Mouse (Mus musculus) ovary, postnatal 10 days (tissue): ENCODE measurements around the gene Pde4d.

Experiments
- DNase-seq: peaks from one replicate; pipeline ENCODE4 v3.0.0; 2022; ENCODE audit warnings: low spot score

The Pde4d gene

DNA sequence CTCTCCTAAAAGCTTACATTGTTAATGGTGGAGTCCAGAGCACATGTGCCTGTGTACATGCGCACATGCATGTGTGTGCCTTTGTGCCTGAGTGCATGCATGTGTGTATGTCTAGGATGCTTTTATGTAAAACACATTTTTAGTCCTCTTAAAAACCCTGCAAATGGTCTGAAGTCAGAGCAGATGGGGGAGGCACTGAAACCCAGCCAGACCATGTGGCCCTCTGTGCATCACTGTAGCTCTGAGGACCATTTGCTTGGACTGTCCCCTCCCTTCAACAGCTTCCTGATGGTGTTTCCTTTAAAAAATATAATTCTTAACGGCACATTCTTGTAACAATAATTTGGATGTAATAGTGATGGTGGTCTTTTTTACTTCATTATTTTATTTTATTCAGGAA lies 1177.5 kb downstream of the Pde4d start:
- no peak for DNase-seq

DNA sequence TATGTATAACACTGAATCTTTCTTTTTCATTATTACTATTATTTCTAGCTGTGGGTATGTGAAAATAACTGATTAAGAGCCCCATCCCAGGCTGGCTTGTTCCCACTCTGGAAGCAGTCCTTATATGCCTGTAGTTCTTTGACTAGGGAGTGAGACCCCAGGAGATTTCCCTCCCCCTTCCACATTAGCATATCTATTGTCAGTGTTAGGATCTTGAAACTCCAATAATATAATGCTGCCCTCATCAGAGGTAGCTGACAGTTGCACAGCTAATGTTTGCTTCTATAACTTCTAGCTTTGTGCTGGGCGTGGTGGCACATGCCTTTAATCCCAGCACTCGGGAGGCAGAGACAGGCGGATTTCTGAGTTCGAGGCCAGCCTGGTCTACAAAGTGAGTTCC lies 1178.9 kb downstream of the Pde4d start:
- DNase-seq, result no peak

DNA sequence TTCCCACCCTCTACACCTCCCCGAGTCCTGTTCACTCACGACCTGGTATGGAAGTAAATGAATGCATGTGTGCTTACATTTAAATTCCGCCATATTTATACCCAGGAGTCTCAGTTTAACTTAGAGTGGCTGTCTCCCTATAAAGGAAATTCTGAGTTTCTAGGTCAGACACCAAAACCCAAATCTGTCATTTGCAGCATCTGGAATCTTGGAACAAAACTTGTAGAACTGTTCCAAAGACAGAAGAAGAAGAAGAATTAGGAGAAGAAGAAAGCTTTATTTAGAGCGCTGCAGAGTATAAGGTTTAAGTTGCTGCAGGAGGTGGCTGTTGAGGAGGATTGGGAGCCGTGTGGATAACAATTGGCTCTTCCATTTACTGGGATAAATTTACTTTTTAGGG lies 1179.5 kb downstream of the Pde4d start:
- no peak for DNase-seq

DNA sequence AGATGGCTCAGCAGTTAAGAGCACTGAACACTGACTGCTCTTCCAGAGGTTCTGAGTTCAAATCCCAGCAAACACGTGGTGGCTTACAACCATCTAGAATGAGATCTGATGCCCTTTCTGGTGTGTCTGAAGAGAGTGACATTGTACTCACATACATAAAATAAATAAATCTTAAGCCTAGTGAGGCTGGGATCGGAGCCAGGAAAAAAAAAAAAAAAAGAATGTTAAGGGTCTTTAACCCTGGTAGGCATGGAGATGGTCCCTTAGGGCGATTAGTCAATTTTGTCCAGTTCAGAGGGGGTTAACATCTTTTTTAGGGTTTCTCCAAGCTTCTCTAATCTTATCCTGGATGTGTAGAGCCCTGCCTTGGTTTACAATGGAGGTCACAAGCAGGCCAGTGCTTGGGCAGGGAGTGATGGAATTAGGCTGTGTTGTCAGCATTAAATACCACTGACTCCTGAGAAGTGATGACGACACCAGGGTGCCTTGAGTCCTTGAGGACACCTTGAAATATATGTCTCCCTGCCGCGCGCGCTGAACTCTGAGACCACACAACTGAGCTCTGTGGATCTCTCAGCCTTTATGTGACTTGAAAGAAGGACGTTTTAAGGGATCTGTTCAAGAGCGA lies 1181.8 kb downstream of the Pde4d start:
- no peak for DNase-seq

DNA sequence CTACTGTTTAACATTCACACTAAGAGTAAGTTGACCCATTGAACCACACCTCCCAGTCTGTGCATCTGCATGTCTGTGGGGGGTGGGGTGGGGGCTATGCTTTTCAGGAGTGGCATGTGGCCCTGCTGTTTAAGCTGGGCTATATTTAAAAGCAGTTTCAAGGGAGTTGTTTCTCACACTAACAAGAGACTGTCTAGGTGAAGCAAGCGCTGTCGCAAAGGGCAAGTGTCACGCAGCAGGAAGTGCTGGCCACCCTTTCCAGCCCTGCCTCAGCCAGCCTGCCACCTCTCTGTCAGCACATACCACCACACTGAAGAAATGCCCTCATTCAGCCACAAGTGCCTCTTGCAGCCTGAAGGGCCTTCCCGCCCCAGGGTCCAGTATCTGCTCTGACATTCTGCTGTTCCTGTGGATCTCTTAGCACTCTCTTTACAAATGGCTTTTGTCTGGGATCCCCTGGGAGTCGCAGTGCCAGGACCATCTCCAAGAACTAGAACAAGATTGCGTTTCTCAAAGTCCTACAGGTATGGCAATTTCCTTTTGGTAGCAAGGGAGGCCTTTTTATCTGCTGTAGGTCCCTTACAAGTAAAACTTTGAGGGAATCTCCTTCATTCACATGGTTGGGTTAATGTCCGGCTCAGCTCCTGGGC lies 1182.8 kb downstream of the Pde4d start:
- no peak for DNase-seq

DNA sequence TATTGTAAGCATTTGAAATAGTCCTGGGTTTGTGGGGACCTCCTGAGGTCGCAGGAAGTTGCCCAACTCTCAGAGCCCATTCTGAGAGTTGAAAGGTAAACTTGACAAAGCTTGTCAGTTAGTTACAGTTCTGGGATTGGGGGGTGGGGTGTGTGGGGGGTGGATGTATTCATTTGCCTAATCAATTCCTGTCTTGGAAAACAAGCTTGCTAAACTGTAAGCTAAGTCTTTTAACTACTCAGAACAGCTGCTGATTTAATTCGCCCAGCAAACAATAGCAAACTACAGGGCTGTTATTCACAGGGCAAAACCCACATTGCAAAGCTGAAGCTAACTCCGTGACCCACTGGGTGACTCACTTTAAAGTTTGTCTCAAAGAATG lies 1183.3 kb downstream of the Pde4d start:
- no peak for DNase-seq

DNA sequence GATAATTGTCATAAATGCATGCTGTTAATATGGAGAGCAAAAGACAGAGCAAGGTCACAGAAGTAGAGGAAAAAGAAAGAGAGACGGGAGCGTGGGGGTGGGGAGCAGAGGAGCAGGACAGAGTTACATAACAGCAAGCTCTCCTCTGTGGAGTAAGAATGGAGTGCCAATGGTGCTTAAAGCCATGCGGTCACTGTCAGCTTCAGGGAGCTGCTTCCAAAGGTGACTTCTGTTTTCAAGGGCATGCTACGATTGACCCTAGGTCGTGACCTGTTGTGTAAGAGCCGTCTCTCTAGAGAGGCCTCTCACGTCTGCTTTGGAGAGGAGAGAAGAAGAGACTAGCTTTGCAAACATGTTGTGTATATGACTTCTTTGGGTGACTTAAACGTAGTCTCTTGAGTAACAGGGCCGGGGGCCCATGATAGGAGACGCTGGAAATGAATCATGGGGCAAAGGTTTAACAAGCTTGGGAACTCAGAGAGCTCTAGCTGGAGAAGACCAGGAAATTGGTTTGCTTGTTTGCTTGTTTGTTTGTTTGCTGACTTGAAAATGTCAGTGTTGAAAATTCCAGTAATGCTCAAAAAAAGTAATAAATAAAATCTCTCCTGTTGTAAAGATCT lies 1186.3 kb downstream of the Pde4d start:
- DNase-seq, result no peak

DNA sequence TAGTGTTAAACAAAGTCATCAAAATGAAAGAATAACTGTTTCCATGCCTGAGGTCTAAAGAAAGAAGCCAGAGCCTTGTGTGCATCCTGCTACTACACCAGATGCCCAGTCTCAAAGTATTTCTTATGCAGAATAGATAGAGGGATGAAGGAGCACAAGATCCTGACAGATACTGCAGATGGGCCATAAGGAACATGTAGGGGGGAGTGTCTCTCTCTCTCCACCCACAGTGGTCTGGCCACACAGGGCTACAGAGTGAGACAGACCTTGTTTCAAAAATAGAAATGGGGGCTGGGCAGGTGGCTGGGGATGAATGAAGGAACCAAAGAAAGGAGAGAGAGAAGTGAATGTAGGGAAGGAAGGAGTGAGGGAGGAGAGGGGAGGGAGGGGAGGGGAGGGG lies 1188.5 kb downstream of the Pde4d start:
- no peak for DNase-seq

DNA sequence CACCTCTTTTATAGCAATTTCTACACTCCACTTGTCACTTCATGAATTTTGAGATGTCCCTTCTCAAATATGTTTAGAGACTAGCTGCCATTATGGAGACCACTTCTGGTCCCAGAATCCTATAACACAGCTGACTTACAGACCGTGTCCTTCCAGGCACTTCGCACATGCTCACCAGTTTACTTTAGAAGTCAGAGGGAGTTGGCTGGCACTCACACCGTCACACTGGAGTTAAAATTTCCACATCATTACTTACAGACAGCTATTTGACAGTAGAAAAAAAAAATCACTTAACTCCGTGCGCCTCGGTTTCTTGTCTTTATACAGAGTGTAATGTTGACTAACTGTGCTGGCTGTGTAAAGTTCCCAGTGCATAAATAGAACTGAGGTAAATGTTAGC lies 1189.5 kb downstream of the Pde4d start:
- DNase-seq, result no peak

DNA sequence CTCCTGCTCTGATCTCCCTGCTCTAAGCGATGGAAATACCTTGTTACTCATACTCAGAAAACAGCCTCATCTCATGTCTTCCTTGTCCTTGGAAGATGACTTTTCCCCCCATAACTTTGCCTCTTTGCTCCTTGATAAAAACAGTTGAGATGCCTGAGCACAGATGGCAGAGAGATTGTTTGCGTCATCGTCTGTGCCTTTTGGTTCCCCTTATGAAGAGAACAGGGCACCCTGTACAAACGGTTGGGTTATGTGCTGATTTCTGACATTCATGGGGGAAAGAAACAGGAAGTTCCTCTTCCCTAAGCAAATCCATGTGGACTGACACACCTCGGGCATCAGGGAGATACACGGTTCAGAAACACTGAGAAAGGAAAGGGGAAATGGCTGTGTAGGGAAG lies 1191.8 kb downstream of the Pde4d start:
- DNase-seq, result no peak

DNA sequence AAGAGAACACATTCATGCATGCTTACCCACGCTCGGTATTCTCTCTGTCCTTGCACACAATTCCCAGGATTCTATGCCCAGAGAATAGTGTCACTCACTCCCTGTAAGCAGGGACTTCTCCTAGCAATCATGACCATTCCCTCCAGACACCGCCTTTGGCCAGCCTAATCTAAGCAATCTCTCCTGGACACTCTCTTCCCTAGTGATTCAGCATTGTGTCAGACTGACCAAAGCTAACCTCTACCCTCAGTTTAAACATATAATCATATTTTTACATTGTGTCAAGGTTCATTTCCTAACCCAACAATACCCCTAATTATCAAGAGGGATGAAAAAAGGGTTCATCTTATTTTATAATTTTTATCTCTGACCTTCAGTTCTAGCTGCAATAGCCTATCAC lies 1193.7 kb downstream of the Pde4d start:
- DNase-seq, result no peak

DNA sequence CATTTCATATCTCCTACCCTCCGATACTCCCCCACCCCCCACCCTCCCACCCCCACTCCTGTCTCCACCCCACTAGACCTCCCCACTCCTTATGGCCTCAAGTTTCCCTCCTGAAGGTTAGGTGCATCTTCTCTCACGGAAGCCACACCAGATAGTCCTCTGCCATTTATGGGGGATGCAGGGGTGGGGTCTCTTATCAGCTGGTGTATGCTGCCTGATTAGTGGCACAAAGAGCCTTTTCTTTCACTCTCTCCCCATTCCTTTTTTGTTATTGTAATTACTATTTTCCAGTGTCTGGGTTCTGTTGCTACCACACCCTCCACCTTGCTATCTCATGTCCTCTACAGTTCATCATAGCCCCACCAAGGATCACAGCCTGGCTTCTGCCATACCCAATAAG lies 1194.3 kb downstream of the Pde4d start:
- no peak for DNase-seq

DNA sequence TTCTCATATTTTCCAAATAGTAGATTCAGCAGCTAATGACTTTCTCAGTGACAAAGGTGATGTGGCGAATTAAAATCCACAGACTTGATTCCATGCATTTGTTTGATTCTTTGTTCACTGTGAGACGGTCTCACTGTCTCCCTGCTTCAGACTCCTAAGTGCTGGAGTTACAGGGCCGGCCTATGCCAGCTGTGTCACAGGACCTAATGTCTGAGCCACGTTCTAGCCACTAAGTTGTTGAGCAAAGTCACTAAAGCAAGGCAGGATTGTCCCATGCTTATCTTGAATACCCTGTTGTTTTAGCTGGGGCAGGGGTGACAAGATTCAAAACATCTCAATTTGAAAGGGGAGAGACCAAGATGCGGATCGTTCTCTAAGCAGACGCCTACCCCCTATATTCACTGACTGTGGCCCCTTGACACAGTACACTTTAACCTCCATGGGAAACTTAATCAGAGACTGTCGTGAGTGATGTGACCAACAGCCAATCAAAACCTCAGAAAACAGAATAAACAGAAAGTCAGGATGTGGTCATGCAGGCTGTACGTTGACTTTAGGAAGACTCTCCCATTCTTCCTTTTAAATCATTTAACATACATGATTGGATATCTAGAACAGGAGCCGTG lies 1195.6 kb downstream of the Pde4d start:
- no peak for DNase-seq

DNA sequence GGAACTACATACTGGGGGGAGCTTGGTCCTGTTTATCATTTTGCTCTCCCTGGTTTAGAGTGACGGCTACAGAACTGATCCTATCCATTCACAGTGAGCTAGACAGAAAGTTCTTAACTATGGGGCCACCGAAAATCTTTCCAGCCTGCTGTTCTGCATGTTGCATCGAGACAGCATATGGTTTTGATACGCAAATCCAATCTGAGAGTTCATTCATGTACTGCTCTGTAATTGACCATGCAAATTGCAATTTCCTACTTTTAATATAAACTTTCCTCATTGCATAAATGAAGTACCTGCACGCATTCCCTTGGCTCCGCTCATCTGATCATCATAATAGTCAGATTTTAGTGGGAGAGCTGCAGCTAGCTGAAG lies 1196.1 kb downstream of the Pde4d start:
- DNase-seq, result no peak

DNA sequence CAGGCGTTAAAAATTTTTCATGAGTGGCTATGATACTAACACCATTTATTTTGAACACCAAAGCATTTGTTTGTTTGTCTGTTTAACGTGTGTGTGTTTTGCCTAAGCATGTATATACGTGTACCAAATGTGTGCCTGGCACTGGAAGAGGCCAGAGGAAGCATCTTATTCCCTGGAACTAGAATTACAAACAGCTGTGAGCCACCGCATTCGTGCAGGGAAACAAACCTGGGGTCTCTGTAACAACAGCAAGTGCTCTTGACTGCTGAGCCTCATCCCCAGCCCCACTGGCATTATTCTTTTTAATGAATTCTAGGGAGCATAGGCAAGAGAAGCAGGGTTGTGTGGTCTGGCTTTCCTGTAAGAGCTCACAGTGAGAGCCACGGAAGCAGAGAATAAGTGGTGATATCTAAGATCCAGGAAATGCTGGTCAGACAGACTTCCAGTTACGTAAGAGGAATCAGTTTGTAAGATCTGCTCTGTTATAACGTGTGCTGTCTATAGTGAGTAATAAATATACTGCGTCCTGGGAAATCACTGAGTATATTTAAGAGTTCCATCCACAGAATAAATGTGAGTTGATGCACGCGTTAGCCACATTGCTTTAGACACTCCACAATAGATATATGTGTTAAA lies 1197.0 kb downstream of the Pde4d start:
- DNase-seq, result no peak

DNA sequence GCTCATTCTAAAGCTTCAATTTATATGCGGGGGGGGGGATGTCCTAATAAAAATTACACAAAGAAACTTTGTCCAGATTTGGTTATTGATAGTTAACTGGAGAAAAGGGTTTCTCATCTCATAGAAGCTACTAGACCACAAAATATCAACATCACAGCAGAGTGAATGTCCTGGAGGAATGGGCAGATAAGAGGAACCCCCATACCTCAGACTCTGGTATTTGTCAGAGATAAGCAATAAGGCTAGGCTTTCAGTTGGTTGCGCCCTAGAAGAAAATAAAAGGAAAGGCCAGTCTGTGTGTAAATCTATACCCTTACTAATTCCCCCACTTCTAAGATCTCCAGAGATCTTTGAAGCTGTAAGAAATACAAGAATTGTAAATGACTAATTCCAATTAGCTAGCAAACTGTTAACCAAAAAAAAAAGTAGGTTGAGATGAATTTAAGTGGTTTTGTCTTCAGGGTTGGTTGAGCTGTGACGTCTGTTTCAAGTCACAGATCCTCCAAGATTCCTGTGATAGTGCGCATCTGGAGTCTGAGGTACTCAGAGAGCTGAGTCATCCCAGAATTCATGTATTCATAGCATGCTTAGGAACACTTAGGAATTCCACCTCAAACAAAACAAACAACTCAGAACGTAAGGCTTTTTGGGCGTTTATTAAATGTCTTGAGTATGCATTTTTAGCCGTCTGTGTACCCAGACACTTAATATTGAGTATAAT lies 1197.9 kb downstream of the Pde4d start:
- DNase-seq, result no peak

DNA sequence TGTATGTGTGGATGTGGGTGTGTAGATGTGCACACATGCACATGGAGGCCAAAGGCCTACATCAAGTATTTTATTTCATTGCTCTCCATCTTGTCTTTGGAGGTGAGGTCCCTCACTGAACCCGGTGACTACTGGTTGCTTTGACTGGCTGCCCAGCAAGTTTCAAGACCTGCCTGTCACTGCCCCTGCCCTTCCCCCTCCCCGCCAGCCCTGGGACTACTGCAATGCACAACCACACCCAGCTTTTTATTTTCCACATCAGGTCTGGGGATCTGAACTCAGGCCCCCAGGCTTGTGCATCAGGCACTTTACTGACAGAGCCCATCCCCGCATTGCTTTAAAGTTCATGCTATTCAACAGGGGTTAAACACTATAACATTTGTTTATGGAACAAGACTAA lies 1198.6 kb downstream of the Pde4d start:
- no peak for DNase-seq

DNA sequence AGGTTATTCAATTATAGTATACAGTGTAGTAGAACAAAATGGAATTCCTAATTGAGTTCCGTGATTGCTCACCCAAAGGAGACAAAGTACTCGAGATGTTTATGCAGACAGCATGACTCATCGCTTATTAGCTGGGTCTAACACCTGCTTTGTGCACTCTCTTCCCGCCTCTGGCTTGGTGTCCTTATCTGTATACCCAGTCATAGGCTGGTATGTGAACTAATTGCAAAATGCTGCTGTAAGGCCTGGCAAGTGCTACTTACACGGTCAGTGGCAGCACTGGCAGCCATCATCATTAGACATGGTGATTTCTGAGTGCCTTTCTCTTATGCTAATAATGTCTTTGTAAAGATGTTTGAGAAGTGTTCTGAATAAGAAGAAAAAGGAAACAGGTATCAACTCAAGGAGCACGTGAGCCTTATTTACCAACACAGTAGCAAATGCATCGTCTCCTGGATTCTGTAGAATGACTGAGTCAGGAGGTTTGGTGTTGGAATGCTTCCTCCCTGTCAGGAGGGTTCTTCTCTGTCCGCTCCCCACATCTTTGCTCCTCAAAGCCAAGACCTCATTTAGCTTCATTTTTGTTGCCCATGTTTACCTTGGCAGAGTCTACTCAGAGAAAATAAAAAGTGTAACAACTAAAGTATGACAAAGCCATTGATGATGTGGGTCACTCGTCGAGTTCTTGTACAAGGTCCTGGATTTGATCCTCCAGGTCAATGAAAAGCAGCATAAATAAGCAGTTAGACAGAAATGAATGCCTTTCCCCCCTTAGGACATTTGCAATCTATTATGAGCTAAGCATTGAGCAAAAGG lies 1202.2 kb downstream of the Pde4d start:
- no peak for DNase-seq

DNA sequence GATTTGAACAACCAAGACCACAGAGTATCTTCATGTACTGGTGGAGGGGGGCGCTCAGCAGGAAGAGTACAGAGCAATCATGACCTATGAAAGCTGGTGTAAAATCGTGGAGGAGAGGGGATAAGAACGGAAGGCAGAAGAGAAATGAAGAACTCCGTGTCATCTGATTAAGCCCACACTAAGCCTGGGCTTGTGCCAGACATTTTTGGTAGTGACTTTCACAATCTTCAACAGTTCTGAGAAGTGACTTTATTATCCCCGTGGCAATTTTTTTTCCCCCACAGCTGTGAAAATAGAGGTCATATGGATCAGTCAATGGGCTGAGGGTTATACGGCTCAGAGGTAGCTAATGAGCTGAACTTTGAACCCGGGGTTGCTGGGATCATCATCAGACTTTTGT lies 1202.9 kb downstream of the Pde4d start:
- no peak for DNase-seq

DNA sequence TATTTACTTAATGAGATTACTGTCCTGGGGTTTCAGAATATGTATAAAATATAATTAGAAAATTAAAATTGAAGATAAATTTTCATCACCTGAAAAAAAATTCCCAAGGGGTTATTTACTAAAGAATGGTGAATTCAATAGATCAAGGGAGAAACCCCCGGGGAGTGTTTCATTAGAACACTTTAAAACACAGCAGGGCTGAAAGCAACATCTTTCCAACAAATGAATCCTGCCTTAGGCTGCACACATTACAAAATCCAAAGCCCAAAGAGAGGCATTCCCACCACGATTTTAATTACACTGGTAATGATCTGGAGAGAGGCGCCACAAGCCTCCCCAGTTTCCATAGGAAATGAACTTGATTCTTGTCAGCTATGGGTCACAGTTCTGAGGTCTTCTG lies 1205.6 kb downstream of the Pde4d start:
- no peak for DNase-seq

DNA sequence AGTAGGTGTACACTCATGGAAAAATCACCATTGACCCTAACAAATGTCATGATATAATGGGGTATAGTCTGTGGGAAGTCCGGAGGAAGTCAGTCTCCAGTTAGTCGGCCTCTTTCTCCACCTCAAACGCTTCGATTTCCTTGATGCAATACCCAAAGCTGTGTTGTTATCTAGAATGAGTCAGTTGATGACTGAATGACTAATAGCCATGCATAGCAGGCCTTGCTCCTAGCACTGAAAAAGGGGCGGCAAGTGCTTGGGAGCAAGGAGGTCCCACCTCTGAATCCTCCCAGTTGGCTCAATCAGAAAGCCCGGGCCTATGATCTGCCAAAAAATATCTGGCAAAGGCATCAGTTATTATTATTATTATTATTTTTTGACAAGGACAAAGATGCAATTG lies 1209.4 kb downstream of the Pde4d start:
- DNase-seq, result no peak

DNA sequence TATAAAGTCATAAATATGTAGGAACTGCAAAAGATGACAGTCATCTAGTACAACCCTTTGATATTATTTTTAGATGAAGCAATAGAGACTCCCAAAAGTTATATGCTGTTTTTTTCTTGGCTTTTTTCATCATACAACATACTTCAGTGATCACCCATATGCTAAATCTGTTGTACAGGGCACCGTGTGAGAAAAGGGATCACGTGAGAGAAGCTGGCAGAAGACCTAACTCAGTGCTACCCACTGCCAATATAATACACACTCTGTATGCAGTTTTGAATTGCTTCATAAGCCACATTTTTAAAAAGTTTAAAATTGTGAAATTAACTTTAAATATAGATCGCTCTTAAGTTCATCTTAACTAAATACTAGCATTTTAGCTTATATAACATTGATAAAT lies 1211.6 kb downstream of the Pde4d start:
- DNase-seq, result no peak
